Mouse (Mus musculus) adrenal gland, postnatal 25 days (tissue): ENCODE data around the gene Serpine3. TPM values are rescaled to one million over a fixed set of nuclear protein-coding genes. Genes with fewer than 3 reads are reported as not detected.

Experiments
- total RNA-seq: library from RNA; stranded (reverse); gene quantifications from 2 replicates; pipeline ENCODE4 v1.2.3, GENCODE M21; 2021

The Serpine3 gene
- total RNA-seq, 1 experiment from 2014 or later, result not detected

Other genes with a start within 250 kb of the Serpine3 start
- gene Gucy1b2, start 207.4 kb upstream of the Serpine3 start, total RNA-seq, result 0.90 and 1.3 TPM in 2 replicates
- 1.0 and 1.5 TPM in 2 replicates for gene Fam124a, start 107.9 kb upstream of the Serpine3 start, total RNA-seq
- not detected in 2 replicates for gene Gm4131, start 96.7 kb upstream of the Serpine3 start, total RNA-seq
- 59.8 and 80.8 TPM in 2 replicates for gene Ints6, start 97.5 kb downstream of the Serpine3 start, total RNA-seq
- 43.2 and 46.3 TPM in 2 replicates for gene Wdfy2, start 174.0 kb downstream of the Serpine3 start, total RNA-seq